Mouse (Mus musculus) gastrocnemius, adult 2 months (tissue): ENCODE measurements around the gene Pla2g5. TPM values are rescaled to one million over a fixed set of nuclear protein-coding genes. Genes with fewer than 3 reads are reported as not detected.

Experiments
- DNase-seq: peaks from one replicate; pipeline ENCODE4 v3.0.0; 2022
- H3K27ac ChIP-seq: fragments of 200-600 bp; 2 replicates; pipeline ENCODE4 v1.8.1; 2022; ENCODE audit warnings: mild to moderate bottlenecking
- H3K4me3 ChIP-seq: fragments of 200-600 bp; 2 replicates; pipeline ENCODE4 v1.8.1; 2022; ENCODE audit warnings: mild to moderate bottlenecking, moderate library complexity
- CTCF ChIP-seq: fragments of 200-600 bp; IDR thresholded peaks from 2 replicates; pipeline ENCODE4 v1.8.1; 2022; ENCODE audit warnings: antibody characterized with exemption, mild to moderate bottlenecking, moderate library complexity
- intact Hi-C: fragments of 180-260 bp; cut with DNase I; formaldehyde crosslinking; loops from one replicate; pipeline ENCODE4 v1.15.1; 2025
- total RNA-seq, 2 experiments: library from RNA; stranded (reverse); gene quantifications; 2 replicates each; pipeline ENCODE4 v1.2.3; 2021

The Pla2g5 gene
- total RNA-seq, 2 experiments from 2014 or later = 0.92 to 2.1 TPM

GRCm38 (mm10) chr4:138786141-138786540, 77.1 kb downstream of the Pla2g5 start:
- Histone ChIP-seq H3K4me3 (no peak overlapping the region), H3K27ac (peak overlapping the region; percentile 41; the same call in 1 of the 2 replicates)
- DNase-seq = no peak
- intact Hi-C loops = no loop called here
- TF ChIP-seq CTCF = no peak

- intact Hi-C loops = no loop called here
- DNase-seq = no peak
- H3K4me3 ChIP-seq = no peak overlapping the region
- H3K27ac ChIP-seq = peak overlapping the region; percentile 41; the same call in 1 of the 2 replicates
- peak; percentile 19; the same call in 1 of the 2 replicates for TF ChIP-seq CTCF
Measured at GRCm38 (mm10) chr4:138785721-138786120, 77.6 kb downstream of the Pla2g5 start.

GRCm38 (mm10) chr4:138782098-138782497, 81.2 kb downstream of the Pla2g5 start:
- DNase-seq = peak; percentile 59
- intact Hi-C loops = no loop called here
- peak overlapping the region; percentile 61 for H3K27ac ChIP-seq
- no peak overlapping the region for H3K4me3 ChIP-seq
- TF ChIP-seq CTCF = no peak

GRCm38 (mm10) chr4:138780300-138780699, 83.0 kb downstream of the Pla2g5 start:
- H3K4me3 ChIP-seq = no peak overlapping the region
- H3K27ac ChIP-seq = peak overlapping the region; percentile 52; the same call in 1 of the 2 replicates
- no peak for DNase-seq
- intact Hi-C loops = no loop called here
- no peak for TF ChIP-seq CTCF

- intact Hi-C loops = no loop called here
- DNase-seq = peak; percentile 43
- Histone ChIP-seq H3K4me3 (no peak overlapping the region), H3K27ac (no peak overlapping the region)
- TF ChIP-seq CTCF = no peak
Measured at GRCm38 (mm10) chr4:138777417-138778407, 85.6 kb downstream of the Pla2g5 start.

GRCm38 (mm10) chr4:138775435-138775834, 87.8 kb downstream of the Pla2g5 start, which contains the start of gene Pla2g2d:
TSS of gene Pla2g2d (plus strand) at chr4:138775735.
- no peak within 1 kb of the TSS for H3K4me3 ChIP-seq
- no peak for DNase-seq
- no peak for TF ChIP-seq CTCF
- intact Hi-C loops = no loop called here
- no peak within 1 kb of the TSS for H3K27ac ChIP-seq

- no peak for DNase-seq
- no peak for TF ChIP-seq CTCF
- Histone ChIP-seq H3K27ac (no peak overlapping the region), H3K4me3 (no peak overlapping the region)
- intact Hi-C loops = no loop called here
Measured at GRCm38 (mm10) chr4:138772386-138772785, 90.9 kb downstream of the Pla2g5 start.

- H3K27ac ChIP-seq = no peak overlapping the region
- no peak for DNase-seq
- intact Hi-C loops = no loop called here
- no peak overlapping the region for H3K4me3 ChIP-seq
- no peak for TF ChIP-seq CTCF
Measured at GRCm38 (mm10) chr4:138771970-138772369, 91.3 kb downstream of the Pla2g5 start.

GRCm38 (mm10) chr4:138762266-138762665, 101.0 kb downstream of the Pla2g5 start:
- no peak for DNase-seq
- H3K27ac ChIP-seq = no peak overlapping the region
- intact Hi-C loops = no loop called here
- no peak for TF ChIP-seq CTCF
- no peak overlapping the region for H3K4me3 ChIP-seq

GRCm38 (mm10) chr4:138757416-138757815, 105.9 kb downstream of the Pla2g5 start, which contains the start of gene Pla2g2f:
TSS of gene Pla2g2f (minus strand) at chr4:138757626.
- Histone ChIP-seq H3K4me3 (no peak within 1 kb of the TSS), H3K27ac (no peak within 1 kb of the TSS)
- intact Hi-C loops = no loop called here
- no peak for TF ChIP-seq CTCF
- DNase-seq = no peak

- Histone ChIP-seq H3K4me3 (no peak overlapping the region), H3K27ac (no peak overlapping the region)
- TF ChIP-seq CTCF = no peak
- intact Hi-C loops = no loop called here
- DNase-seq = no peak
Measured at GRCm38 (mm10) chr4:138755983-138756382, 107.3 kb downstream of the Pla2g5 start.

- intact Hi-C loops = no loop called here
- no peak for DNase-seq
- Histone ChIP-seq H3K27ac (no peak overlapping the region), H3K4me3 (no peak overlapping the region)
- no peak for TF ChIP-seq CTCF
Measured at GRCm38 (mm10) chr4:138755439-138755838, 107.8 kb downstream of the Pla2g5 start.

- TF ChIP-seq CTCF = no peak
- DNase-seq = no peak
- intact Hi-C loops = no loop called here
Measured at GRCm38 (mm10) chr4:138754432-138754831, 108.8 kb downstream of the Pla2g5 start.

GRCm38 (mm10) chr4:138753608-138754007, 109.7 kb downstream of the Pla2g5 start:
- no peak for TF ChIP-seq CTCF
- DNase-seq = no peak
- no peak overlapping the region for H3K4me3 ChIP-seq
- no peak overlapping the region for H3K27ac ChIP-seq
- intact Hi-C loops = no loop called here

More at GRCm38 (mm10) chr4:138754432-138754831, 108.8 kb downstream of the Pla2g5 start:
- H3K4me3 ChIP-seq = no peak overlapping the region
- no peak overlapping the region for H3K27ac ChIP-seq
